Mouse (Mus musculus) bone marrow, adult 2 months (tissue): ENCODE measurements at regions not wholly inside any gene's neighbourhood (a gene's known extent, or its start where the extent isn't known, plus 50 kb on each side); places are given as distances from the start of the nearest gene placed in this dataset.

Experiments used
- CTCF ChIP-seq: fragments of 200-500 bp; IDR thresholded peaks from 2 replicates; pipeline ENCODE4 v1.5.1; 2011; ENCODE audit warnings: low read length, control low read depth; ENCODE audit not compliant: control insufficient read depth, insufficient read depth
- POLR2A ChIP-seq: fragments of 200-500 bp; IDR thresholded peaks from 2 replicates; pipeline ENCODE4 v1.6.1; 2011; ENCODE audit warnings: low read depth, mild to moderate bottlenecking, control low read depth, low read length, borderline replicate concordance; ENCODE audit not compliant: control insufficient read depth

DNA sequence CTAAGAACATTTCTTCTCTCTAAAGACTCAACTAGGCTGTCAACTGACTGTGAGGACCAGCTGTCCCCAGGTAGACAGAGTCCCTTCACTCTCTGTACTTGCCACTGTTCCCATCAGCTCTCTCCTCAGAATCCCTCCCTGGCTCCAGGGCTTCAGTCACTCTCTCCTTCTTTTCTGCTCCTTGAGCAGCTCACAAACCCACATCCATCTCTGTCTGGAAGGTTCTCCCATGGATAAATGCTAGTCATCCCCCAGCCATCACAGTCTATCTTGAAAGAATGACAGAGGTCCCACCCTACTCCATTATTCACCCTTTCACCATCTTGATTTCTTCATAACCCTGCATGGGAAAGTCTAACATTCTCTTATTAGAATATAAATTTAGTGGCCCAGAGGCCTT lies 218.0 kb upstream of the Zfp637 start:
- TF ChIP-seq POLR2A (no peak), CTCF (no peak)
